Mouse (Mus musculus): ENCODE measurements around the gene Wars.

DNA sequence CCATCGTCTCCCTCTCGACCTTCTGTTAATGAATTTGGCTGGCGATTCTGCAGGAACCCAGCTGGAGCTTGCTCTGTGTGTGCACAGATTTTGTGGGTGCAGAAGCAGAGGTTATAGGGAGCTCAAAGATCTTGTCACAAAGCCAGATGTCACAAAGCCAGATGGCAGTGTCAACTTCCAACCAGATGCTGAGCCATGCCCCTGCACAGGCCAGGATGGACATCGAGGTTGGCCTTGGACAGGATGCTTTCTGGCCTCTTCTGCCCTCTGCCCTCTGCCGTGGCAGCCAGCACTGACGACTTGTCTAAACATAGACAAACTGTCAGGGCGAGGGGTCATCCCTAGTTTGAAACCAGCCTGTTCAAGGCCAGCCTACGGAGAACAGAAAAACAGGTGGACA lies 43.8 kb downstream of the Wars start:
- no peak for TF ChIP-seq POLR2A (IDR thresholded peaks at IDR 0.05; ENCODE audit: borderline replicate concordance, extremely low read depth, insufficient read depth, insufficient read length, poor library complexity, severe bottlenecking)
- TF ChIP-seq CTCF (IDR thresholded peaks at IDR 0.05; ENCODE audit: borderline replicate concordance, extremely low read depth, insufficient read depth, insufficient read length) = no peak

All from brain, embryonic 14.5 days (tissue).